Mouse (Mus musculus) myocyte (in vitro differentiated cells): Measurements from ENCODE around the gene Rin1. TPM values are rescaled to one million over a fixed set of nuclear protein-coding genes. Genes with fewer than 3 reads are reported as not detected.

ENCODE experiments used
- H3K27me3 ChIP-seq: one replicate; pipeline ENCODE4 v1.6.1; 2011; ENCODE audit not compliant: control insufficient read depth, insufficient read depth, insufficient read length
- H3K36me3 ChIP-seq: one replicate; pipeline ENCODE4 v1.6.1; 2011; ENCODE audit not compliant: control insufficient read depth, insufficient read depth
- H3K4me2 ChIP-seq: one replicate; pipeline ENCODE4 v1.6.1; 2011; ENCODE audit warnings: low read depth, control low read depth
- H3K4me3 ChIP-seq: one replicate; pipeline ENCODE4 v1.5.1; 2011; ENCODE audit warnings: mild to moderate bottlenecking, control low read depth, moderate library complexity
- H3K79me2 ChIP-seq: one replicate; pipeline ENCODE4 v1.6.1; 2011; ENCODE audit not compliant: control insufficient read depth, insufficient read depth
- H3ac ChIP-seq: one replicate; pipeline ENCODE4 v1.6.1; 2011; ENCODE audit not compliant: control insufficient read depth, insufficient read length
- CEBPB ChIP-seq: IDR thresholded peaks from 2 replicates; pipeline ENCODE4 v1.6.1; 2011; ENCODE audit warnings: mild to moderate bottlenecking, moderate library complexity; ENCODE audit not compliant: poor library complexity, insufficient read depth, severe bottlenecking
- E2F4 ChIP-seq: IDR thresholded peaks from one replicate; pipeline ENCODE4 v1.6.1; 2011; ENCODE audit warnings: mild to moderate bottlenecking, control low read depth, moderate library complexity; ENCODE audit not compliant: insufficient read depth
- MAX ChIP-seq: IDR thresholded peaks from one replicate; pipeline ENCODE4 v1.6.1; 2011; ENCODE audit warnings: low read depth, mild to moderate bottlenecking, control low read depth
- MYOD1 ChIP-seq, 3 experiments: IDR thresholded peaks; one replicate each; pipeline ENCODE4 v1.6.1; 2011; ENCODE audit warnings: control low read depth in 2 of 3, low read depth in 2 of 3, mild to moderate bottlenecking in 2 of 3, moderate library complexity in 1 of 3; ENCODE audit not compliant: insufficient read length in 2 of 3, control insufficient read depth in 1 of 3
- MYOG ChIP-seq, 3 experiments: IDR thresholded peaks; one replicate each; pipeline ENCODE4 v1.6.1; 2011; ENCODE audit warnings: control low read depth in 2 of 3, low read depth in 2 of 3, mild to moderate bottlenecking in 2 of 3; ENCODE audit not compliant: insufficient read length in 2 of 3, control insufficient read depth in 1 of 3, insufficient read depth in 1 of 3
- POLR2A ChIP-seq: IDR thresholded peaks from one replicate; pipeline ENCODE4 v1.6.1; 2011; ENCODE audit warnings: low read depth, mild to moderate bottlenecking, control low read depth, moderate library complexity; ENCODE audit not compliant: insufficient read length
- POLR2AphosphoS2 ChIP-seq: IDR thresholded peaks from one replicate; pipeline ENCODE4 v1.6.1; 2011; ENCODE audit warnings: low read depth, control low read depth; ENCODE audit not compliant: insufficient read length
- REST ChIP-seq: IDR thresholded peaks from one replicate; pipeline ENCODE4 v1.6.1; 2011; ENCODE audit warnings: mild to moderate bottlenecking, control low read depth, moderate library complexity; ENCODE audit not compliant: insufficient read depth, insufficient read length
- SRF ChIP-seq: IDR thresholded peaks from one replicate; pipeline ENCODE4 v1.6.1; 2011; ENCODE audit warnings: low read depth; ENCODE audit not compliant: control insufficient read depth, insufficient read length
- TCF12 ChIP-seq: IDR thresholded peaks from one replicate; pipeline ENCODE4 v1.6.1; 2011; ENCODE audit warnings: mild to moderate bottlenecking, control low read depth; ENCODE audit not compliant: poor library complexity, insufficient read depth, severe bottlenecking
- TCF3 ChIP-seq: IDR thresholded peaks from one replicate; pipeline ENCODE4 v1.6.1; 2011; ENCODE audit warnings: low read depth, control low read depth; ENCODE audit not compliant: insufficient read length
- USF1 ChIP-seq: IDR thresholded peaks from one replicate; pipeline ENCODE4 v1.6.1; 2011; ENCODE audit warnings: low read depth, mild to moderate bottlenecking, control low read depth, moderate library complexity
- polyA plus RNA-seq: library from polyadenylated mRNA; unstranded; fragments of >200 nt; fragmentation: generic; extraction: Trizol; gene quantifications from one replicate; pipeline ENCODE4 v1.2.1, GENCODE M21; 2012; ENCODE audit warnings: missing spikeins

Rin1 gene
- polyA plus RNA-seq, 1 experiment: 63.9 TPM

DNA sequence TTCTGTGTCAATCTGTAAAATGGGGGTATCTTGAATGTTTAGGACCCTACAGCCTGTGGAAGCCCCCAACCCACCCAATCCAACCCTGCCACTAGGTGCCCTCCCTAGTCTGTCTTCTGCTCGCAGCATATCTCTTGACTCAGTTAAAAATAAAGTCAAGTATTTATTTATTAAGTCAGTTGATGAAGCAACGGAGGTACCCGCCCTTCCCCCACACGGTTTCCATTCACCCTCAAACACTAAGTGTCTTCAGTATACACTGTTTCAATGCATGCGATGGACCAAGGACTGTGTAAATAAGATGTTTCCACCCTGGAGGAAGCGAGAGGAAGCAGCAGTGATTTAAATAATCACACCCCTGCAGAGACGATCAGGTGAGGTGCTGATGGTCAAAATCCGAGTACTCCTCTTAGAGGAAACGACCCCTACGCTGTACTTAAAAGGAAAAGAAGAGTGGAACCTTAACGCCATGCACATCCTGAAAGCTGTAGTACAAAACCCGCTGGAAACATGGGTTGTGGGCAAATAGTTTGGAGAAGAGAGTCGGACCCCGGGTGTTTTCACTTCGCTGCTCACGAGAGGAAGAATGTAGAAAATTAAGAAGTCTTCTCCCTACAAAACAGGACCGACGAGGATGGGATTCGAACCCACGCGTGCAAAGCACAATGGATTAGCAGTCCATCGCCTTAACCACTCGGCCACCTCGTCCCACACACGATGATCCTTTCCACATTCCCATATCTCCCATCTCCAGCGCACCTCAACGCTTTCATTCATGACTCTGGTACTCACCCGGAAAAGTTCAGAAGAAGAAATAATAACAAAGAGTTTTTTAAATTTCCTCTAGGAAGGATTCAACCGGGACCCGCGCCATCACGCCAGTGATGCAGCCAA lies 12.4 kb upstream of the Rin1 start:
- TF ChIP-seq USF1: no peak
- 0 out of 2 replicates have a peak, but pooled peaks have one; percentile 46 for TF ChIP-seq CEBPB
- TF ChIP-seq MYOG (IDR thresholded peaks at IDR 0.05; ENCODE audit: control insufficient read depth in 1 of 3, insufficient read depth in 1 of 3, insufficient read length in 2 of 3, low read depth in 2 of 3): no peak
- no peak for TF ChIP-seq E2F4
- peak in 1 of 3 experiments; percentile 2 for TF ChIP-seq MYOD1 (IDR thresholded peaks at IDR 0.05; ENCODE audit: control insufficient read depth in 1 of 3, insufficient read length in 2 of 3, low read depth in 2 of 3)
- Histone ChIP-seq H3K36me3 (no peaks in the 10 kb centered on the region), H3K79me2 (peaks cover 27% of the 10 kb centered on the region), H3K4me3 (peak overlapping the region; percentile 89), H3ac (peak overlapping the region; percentile 63), H3K4me2 (peak overlapping the region; percentile 77), H3K27me3 (no peaks in the 10 kb centered on the region)

DNA sequence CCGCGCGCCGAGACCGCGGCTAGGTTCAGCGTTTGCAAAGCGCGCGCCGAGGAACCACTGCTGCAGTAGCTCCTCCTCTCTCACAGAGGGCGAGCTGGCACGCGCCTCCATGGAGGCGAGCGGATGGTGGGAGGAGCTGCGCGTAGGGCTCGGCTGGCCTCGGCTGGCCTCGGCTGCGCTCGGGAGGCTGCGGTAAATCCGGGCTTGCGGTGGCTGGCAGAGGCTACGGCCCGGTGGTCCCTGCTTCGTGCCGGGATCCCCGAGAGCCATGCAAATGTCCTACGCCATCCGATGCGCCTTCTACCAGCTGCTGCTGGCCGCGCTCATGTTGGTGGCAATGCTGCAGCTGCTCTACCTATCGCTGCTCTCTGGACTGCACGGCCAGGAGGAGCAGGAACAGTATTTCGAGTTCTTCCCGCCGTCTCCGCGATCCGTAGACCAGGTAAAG lies 11.5 kb upstream of the Rin1 start, which contains the start of the genes B4gat1 and AC124502.3:
B4gat1 (plus strand) TSS at position 118 of the 448 bp plus-strand sequence.
AC124502.3 (plus strand) TSS at position 183 of the 448 bp plus-strand sequence.
- TF ChIP-seq MYOG (IDR thresholded peaks at IDR 0.05; ENCODE audit: control insufficient read depth in 1 of 3, insufficient read depth in 1 of 3, insufficient read length in 2 of 3, low read depth in 2 of 3) (peak in 2 of 3 experiments; percentile 42 to 58), TCF12 (no peak), E2F4 (no peak), POLR2A (peak; percentile 90), MAX (no peak), TCF3 (no peak), CEBPB (no peak), USF1 (no peak), SRF (peak; percentile 28), MYOD1 (IDR thresholded peaks at IDR 0.05; ENCODE audit: control insufficient read depth in 1 of 3, insufficient read length in 2 of 3, low read depth in 2 of 3) (peak in 1 of 3 experiments; percentile 11), REST (no peak), POLR2AphosphoS2 (peak; percentile 84)
- peak within 1 kb of the TSS; percentile 83 for H3K4me2 ChIP-seq
- no peaks in the 10 kb centered on the region for H3K36me3 ChIP-seq

DNA sequence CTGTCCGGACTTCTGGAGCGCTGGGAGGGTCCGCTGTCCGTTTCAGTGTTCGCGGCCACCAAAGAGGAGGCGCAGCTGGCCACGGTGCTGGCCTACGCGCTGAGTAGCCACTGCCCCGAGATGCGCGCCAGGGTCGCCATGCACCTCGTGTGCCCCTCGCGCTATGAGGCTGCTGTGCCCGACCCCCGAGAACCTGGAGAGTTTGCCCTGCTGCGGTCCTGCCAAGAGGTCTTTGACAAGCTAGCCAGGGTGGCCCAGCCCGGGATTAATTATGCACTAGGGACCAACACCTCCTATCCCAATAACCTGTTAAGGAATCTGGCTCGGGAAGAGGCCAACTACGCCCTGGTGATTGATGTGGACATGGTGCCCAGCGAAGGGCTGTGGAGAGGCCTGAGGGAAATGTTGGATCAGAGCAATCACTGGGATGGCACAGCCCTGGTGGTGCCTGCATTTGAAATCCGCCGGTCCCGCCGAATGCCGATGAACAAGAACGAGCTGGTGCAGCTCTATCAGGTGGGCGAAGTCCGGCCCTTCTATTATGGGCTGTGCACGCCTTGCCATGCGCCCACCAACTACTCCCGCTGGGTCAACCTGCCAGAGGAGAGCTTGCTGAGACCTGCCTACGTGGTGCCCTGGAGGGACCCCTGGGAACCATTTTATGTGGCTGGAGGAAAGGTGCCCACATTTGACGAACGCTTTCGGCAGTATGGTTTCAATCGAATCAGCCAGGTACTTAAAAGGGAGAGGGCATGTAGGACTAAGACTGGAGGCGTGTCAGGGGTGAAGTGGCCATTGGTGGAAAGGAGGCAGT lies 10.8 kb upstream of the Rin1 start:
- no peaks in the 10 kb centered on the region for H3K27me3 ChIP-seq
- H3K36me3 ChIP-seq: no peaks in the 10 kb centered on the region
- H3K79me2 ChIP-seq: peaks cover 32% of the 10 kb centered on the region
- peak overlapping the region; percentile 89 for H3K4me3 ChIP-seq
- peak overlapping the region; percentile 83 for H3K4me2 ChIP-seq
- TF ChIP-seq TCF12: no peak
- TF ChIP-seq MYOD1 (IDR thresholded peaks at IDR 0.05; ENCODE audit: control insufficient read depth in 1 of 3, insufficient read length in 2 of 3, low read depth in 2 of 3): peak in 1 of 3 experiments; percentile 47
- peak in 1 of 3 experiments; percentile 31 for TF ChIP-seq MYOG (IDR thresholded peaks at IDR 0.05; ENCODE audit: control insufficient read depth in 1 of 3, insufficient read depth in 1 of 3, insufficient read length in 2 of 3, low read depth in 2 of 3)
- no peak for TF ChIP-seq POLR2A
- peak overlapping the region; percentile 63 for H3ac ChIP-seq

More for the DNA sequence above, 11.5 kb upstream of the Rin1 start, which contains the start of the genes B4gat1 and AC124502.3:
- no peaks in the 10 kb centered on the region for H3K27me3 ChIP-seq
- peaks cover 32% of the 10 kb centered on the region for H3K79me2 ChIP-seq
- H3ac ChIP-seq: peak within 1 kb of the TSS; percentile 63
- peak within 1 kb of the TSS; percentile 89 for H3K4me3 ChIP-seq

DNA sequence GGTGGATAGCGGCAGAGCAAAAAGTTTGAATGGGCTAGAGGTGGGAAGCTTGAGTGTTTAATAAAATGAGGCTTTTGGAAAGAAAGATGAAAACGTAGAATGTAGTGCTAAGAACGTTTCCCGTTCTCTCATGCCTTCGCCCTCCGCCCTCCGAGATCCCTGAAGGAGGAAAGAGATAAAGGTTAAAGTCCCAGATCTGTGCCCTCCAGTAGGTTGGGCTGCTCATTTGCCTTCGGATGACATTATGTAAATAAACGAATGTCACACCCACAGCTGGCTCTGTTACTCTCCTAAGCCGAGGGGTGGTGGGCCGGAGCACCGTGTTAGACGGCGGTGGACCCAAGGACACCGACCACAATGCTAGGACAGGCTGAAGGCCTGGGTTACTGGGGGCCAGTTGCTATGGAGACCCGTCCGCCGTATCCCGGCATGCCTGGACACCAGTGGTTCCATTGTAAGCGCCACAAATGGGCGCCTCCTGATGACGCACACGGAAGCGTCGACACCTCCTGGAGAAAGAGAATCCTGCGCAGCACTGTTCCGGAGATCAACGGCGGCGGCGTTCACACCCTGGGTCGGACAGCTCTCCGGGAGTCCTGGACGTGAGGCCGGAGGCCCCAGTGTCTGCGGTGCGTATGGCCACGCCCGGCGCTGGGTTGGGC lies 9.3 kb upstream of the Rin1 start, which contains the start of gene Brms1:
Brms1 (plus strand) TSS at position 493 of the 662 bp plus-strand sequence.
- Histone ChIP-seq H3ac (peak within 1 kb of the TSS; percentile 13), H3K4me2 (peak within 1 kb of the TSS; percentile 90), H3K79me2 (peaks cover 32% of the 10 kb centered on the region), H3K36me3 (no peaks in the 10 kb centered on the region), H3K4me3 (peak within 1 kb of the TSS; percentile 89), H3K27me3 (no peaks in the 10 kb centered on the region)
- TF ChIP-seq E2F4: no peak
- TF ChIP-seq MAX: no peak
- no peak for TF ChIP-seq CEBPB
- peak; percentile 63 for TF ChIP-seq POLR2AphosphoS2
- TF ChIP-seq TCF12: no peak
- no peak for TF ChIP-seq REST
- TF ChIP-seq USF1: no peak
- peak; percentile 89 for TF ChIP-seq SRF
- TF ChIP-seq MYOG (IDR thresholded peaks at IDR 0.05; ENCODE audit: control insufficient read depth in 1 of 3, insufficient read depth in 1 of 3, insufficient read length in 2 of 3, low read depth in 2 of 3): no peak
- peak; percentile 63 for TF ChIP-seq POLR2A
